Mouse (Mus musculus) megakaryocyte-erythroid progenitor cell, adult 5-6 weeks (primary cell): Measurements from ENCODE around the gene Cuzd1. TPM values are rescaled to one million over a fixed set of nuclear protein-coding genes. Genes with fewer than 3 reads are reported as not detected.

ENCODE experiments used
- ATAC-seq: replicated peaks from 2 replicates; pipeline ENCODE4 v1.8.0; 2016; ENCODE audit warnings: mild to moderate bottlenecking, inconsistent platforms; ENCODE audit not compliant: severe bottlenecking, poor library complexity, low FRiP score, low TSS enrichment
- total RNA-seq, 2 experiments: library from RNA; stranded (forward) in 1 of 2; stranded (reverse) in 1 of 2; fragments of 200-1000, 215-1000 nt in 1 of 2; fragments of >200 nt in 1 of 2; fragmentation: Nextera tagmentation in 1 of 2; gene quantifications; 2 replicates each; pipeline ENCODE4 v1.2.3; 2014 to 2017

Cuzd1 gene
- total RNA-seq, 2 experiments from 2014 or later = not detected

DNA sequence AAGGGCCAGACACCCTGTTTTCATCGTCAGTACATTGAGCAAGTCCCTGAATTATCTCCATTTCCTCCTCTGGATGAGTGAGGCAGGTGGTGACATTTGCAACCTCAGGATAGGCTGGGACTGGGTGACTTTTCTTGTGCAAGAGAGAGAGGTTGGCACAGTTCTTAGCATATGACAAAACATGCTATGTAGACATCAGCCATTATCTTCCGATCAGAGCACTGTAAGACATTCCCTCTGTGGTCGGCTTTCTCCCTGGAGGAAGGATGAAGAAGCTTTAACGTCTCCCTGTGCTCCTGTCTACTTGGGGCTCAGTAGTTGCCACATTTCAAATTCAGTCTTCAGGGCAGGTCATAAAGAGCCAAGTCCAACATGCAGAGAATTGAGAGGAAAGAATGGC is 57.8 kb downstream of the Cuzd1 start:
- ATAC-seq = no peak

DNA sequence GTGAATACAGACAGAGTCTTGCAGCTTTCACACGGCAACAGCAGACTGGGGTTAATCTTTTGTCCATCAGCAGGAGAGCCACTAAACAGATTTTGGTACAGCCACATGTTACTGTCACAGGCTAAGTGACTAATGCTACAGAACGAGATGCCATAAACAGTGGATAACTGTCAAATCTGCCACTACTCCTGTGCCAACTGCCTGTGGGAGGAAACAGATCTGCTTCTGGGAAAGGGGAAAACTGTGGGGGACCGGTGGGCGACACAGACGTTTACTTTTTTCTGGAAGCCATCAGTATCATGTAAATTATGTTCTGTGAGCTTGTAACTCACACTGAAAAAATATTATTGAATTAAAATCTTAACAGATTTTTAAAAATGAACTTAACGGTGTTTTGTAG is 61.1 kb downstream of the Cuzd1 start:
- no peak for ATAC-seq

Other genes starting within 250 kb of the Cuzd1 start
- gene 4933402N03Rik, start 176.0 kb downstream of the Cuzd1 start, total RNA-seq (2014; fragmentation: Nextera tagmentation) = not detected in 2 replicates
- gene 4933402N03Rik, start 176.0 kb downstream of the Cuzd1 start, total RNA-seq (2017) = not detected in 2 replicates
- gene 5430419D17Rik, start 147.9 kb downstream of the Cuzd1 start, total RNA-seq (2014; fragmentation: Nextera tagmentation) = not detected in 2 replicates
- not detected in 2 replicates for gene 5430419D17Rik, start 147.9 kb downstream of the Cuzd1 start, total RNA-seq (2017)
- not detected in 2 replicates for gene Fam24b, start 7.2 kb upstream of the Cuzd1 start, total RNA-seq (2014; fragmentation: Nextera tagmentation)
- gene Fam24b, start 7.2 kb upstream of the Cuzd1 start, total RNA-seq (2017) = not detected in 2 replicates
- not detected in 2 replicates for gene Fam24a, start 11.6 kb upstream of the Cuzd1 start, total RNA-seq (2014; fragmentation: Nextera tagmentation)
- not detected in 2 replicates for gene Fam24a, start 11.6 kb upstream of the Cuzd1 start, total RNA-seq (2017)
- 8.0 and 14.3 TPM in 2 replicates for gene 2310057M21Rik, start 40.5 kb upstream of the Cuzd1 start, total RNA-seq (2014; fragmentation: Nextera tagmentation)
- 4.1 and 12.4 TPM in 2 replicates for gene 2310057M21Rik, start 40.5 kb upstream of the Cuzd1 start, total RNA-seq (2017)
- gene Pstk, start 48.8 kb upstream of the Cuzd1 start, total RNA-seq (2014; fragmentation: Nextera tagmentation) = 21.3 and 35.3 TPM in 2 replicates
- 9.2 and 30.5 TPM in 2 replicates for gene Pstk, start 48.8 kb upstream of the Cuzd1 start, total RNA-seq (2017)
- 34.8 and 55.7 TPM in 2 replicates for gene Ikzf5, start 88.2 kb upstream of the Cuzd1 start, total RNA-seq (2014; fragmentation: Nextera tagmentation)
- gene Ikzf5, start 88.2 kb upstream of the Cuzd1 start, total RNA-seq (2017) = 34.0 and 34.6 TPM in 2 replicates
- 7.8 and 18.2 TPM in 2 replicates for gene Acadsb, start 88.3 kb upstream of the Cuzd1 start, total RNA-seq (2014; fragmentation: Nextera tagmentation)
- gene Acadsb, start 88.3 kb upstream of the Cuzd1 start, total RNA-seq (2017) = 21.7 and 33.1 TPM in 2 replicates
- not detected in 2 replicates for gene Hmx3, start 220.6 kb upstream of the Cuzd1 start, total RNA-seq (2014; fragmentation: Nextera tagmentation)
- gene Hmx3, start 220.6 kb upstream of the Cuzd1 start, total RNA-seq (2017) = not detected in 2 replicates
- not detected in 2 replicates for gene Hmx2, start 226.5 kb upstream of the Cuzd1 start, total RNA-seq (2014; fragmentation: Nextera tagmentation)
- not detected in 2 replicates for gene Hmx2, start 226.5 kb upstream of the Cuzd1 start, total RNA-seq (2017)
- 89.9 and 103 TPM in 2 replicates for gene Bub3, start 237.9 kb upstream of the Cuzd1 start, total RNA-seq (2014; fragmentation: Nextera tagmentation)
- gene Bub3, start 237.9 kb upstream of the Cuzd1 start, total RNA-seq (2017) = 75.5 and 83.8 TPM in 2 replicates